ENCODE assay signal across 32 mouse cellular contexts in the genomic region with DNA sequence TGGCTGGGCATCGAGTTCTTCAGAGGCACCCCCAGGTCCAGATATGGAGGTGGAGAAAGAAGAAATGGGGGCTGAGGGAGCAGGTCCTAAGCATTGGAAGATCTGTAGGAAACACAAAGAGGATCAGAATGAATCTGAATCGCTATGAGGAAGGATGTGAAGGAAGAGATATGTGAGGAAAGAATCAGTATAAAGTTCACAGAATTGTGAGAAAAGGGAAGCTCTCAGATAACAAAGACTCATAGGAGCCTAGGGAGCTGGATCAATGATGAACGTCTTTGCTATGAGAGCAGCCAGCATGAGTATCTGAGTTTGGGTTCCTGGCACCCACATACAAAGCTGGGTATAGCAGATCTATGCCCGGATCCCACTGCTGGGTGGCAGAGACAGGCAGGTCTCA. TPM values are rescaled to one million over a fixed set of nuclear protein-coding genes. Genes with fewer than 3 reads are reported as not detected.
DNase-seq lines count a peak whose midpoint lies in the region; ATAC-seq and TF ChIP-seq lines count a peak whose summit lies in the region.
"Had no signal": no experiment of that assay in that cellular context is flagged by ENCODE, and none has a peak within 500 bp of the region (broad histone marks: within the 10 kb centered on the region; RNA-seq: fewer than 3 reads in every experiment).

No protein-coding gene starts in this region.

- no peaks in the 10 kb centered on the region for H3K27me3 ChIP-seq in heart, embryonic 10.5 days (ENCODE audit: insufficient read depth, poor library complexity, severe bottlenecking)
- H3K27me3 ChIP-seq in liver, embryonic 13.5 days: no peaks in the 10 kb centered on the region
- no peaks in the 10 kb centered on the region for H3K27me3 ChIP-seq in liver, embryonic 11.5 days (replicated peaks; ENCODE audit: control insufficient read depth, insufficient read depth, low read length)
- no peaks in the 10 kb centered on the region for H3K27me3 ChIP-seq in hindbrain, postnatal 0 days (ENCODE audit: insufficient read depth, low read length)
- H3K27me3 ChIP-seq: CH12.LX; embryonic facial prominence, embryonic 12.5 days; embryonic facial prominence, embryonic 15.5 days; forebrain, embryonic 13.5 days; hindbrain, embryonic 12.5 days; hindbrain, embryonic 15.5 days; intestine, embryonic 15.5 days had no signal

- H3K4me1 ChIP-seq in heart, embryonic 10.5 days: no peaks in the 10 kb centered on the region
- H3K4me1 ChIP-seq in liver, embryonic 13.5 days (replicated peaks): peaks cover 91% of the 10 kb centered on the region
- H3K4me1 ChIP-seq in liver, embryonic 11.5 days (replicated peaks; ENCODE audit: control insufficient read depth, insufficient read depth, low read length): peaks cover 22% of the 10 kb centered on the region
- no peaks in the 10 kb centered on the region for H3K4me1 ChIP-seq in hindbrain, postnatal 0 days (ENCODE audit: insufficient read depth, low read length)
- H3K4me1 ChIP-seq: embryonic facial prominence, embryonic 12.5 days; embryonic facial prominence, embryonic 15.5 days; hindbrain, embryonic 12.5 days; hindbrain, embryonic 15.5 days; intestine, embryonic 15.5 days had no signal

- no peaks in the 10 kb centered on the region for H3K36me3 ChIP-seq in heart, embryonic 10.5 days
- no peaks in the 10 kb centered on the region for H3K36me3 ChIP-seq in liver, embryonic 13.5 days
- no peaks in the 10 kb centered on the region for H3K36me3 ChIP-seq in liver, embryonic 11.5 days (ENCODE audit: control insufficient read depth, insufficient read depth, low read length)
- no peaks in the 10 kb centered on the region for H3K36me3 ChIP-seq in hindbrain, postnatal 0 days (ENCODE audit: insufficient read depth, low read length)
- H3K36me3 ChIP-seq: embryonic facial prominence, embryonic 12.5 days; embryonic facial prominence, embryonic 15.5 days; forebrain, embryonic 10.5 days; hindbrain, embryonic 12.5 days; hindbrain, embryonic 15.5 days; intestine, embryonic 15.5 days had no signal

- DNase-seq in heart, embryonic 10.5 days (ENCODE audit: low spot score): peak; percentile 17
- DNase-seq in heart, adult 9 months (ENCODE audit: low spot score in 2 of 2): no peak
- DNase-seq in liver, embryonic 13.5 days: no peak
- no peak for DNase-seq in liver, embryonic 11.5 days (ENCODE audit: low spot score)
- peak; percentile 38 for DNase-seq in MEL-GATA-1-ER (ENCODE audit: extremely low read depth, low read depth)
- DNase-seq in hindbrain, postnatal 0 days (ENCODE audit: low spot score): no peak
- DNase-seq: adrenal gland, postnatal 10 days; adrenal gland, postnatal 36 days; B cell, adult 2 months; cerebellum, adult 18-20 months; cerebellum, adult 9-10 months; cerebellum, postnatal 14 days; gastrocnemius, postnatal 10 days; gastrocnemius, postnatal 36 days; heart, adult 2 months had no signal

- H3K9ac ChIP-seq in liver, embryonic 13.5 days: peak overlapping the region; percentile 30; the same call in 1 of the 2 replicates
- H3K9ac ChIP-seq in liver, embryonic 11.5 days (ENCODE audit: low read depth, low read length): no peak overlapping the region
- no peak overlapping the region for H3K9ac ChIP-seq in hindbrain, postnatal 0 days (replicated peaks; ENCODE audit: low read length)
- H3K9ac ChIP-seq: embryonic facial prominence, embryonic 12.5 days; embryonic facial prominence, embryonic 15.5 days; forebrain, embryonic 13.5 days; hindbrain, embryonic 12.5 days; hindbrain, embryonic 15.5 days; intestine, embryonic 15.5 days had no signal

- no peak for TF ChIP-seq CTCF in hindbrain, postnatal 0 days (IDR thresholded peaks at IDR 0.05; ENCODE audit: low read depth)

- peak overlapping the region; percentile 70; the same call in 1 of the 2 replicates for H3K4me2 ChIP-seq in liver, embryonic 13.5 days
- H3K4me2 ChIP-seq in liver, embryonic 11.5 days: no peak overlapping the region
- H3K4me2 ChIP-seq in hindbrain, postnatal 0 days (ENCODE audit: low read depth, low read length): no peak overlapping the region
- H3K4me2 ChIP-seq: embryonic facial prominence, embryonic 12.5 days; embryonic facial prominence, embryonic 15.5 days; forebrain, embryonic 13.5 days; hindbrain, embryonic 12.5 days; hindbrain, embryonic 15.5 days; intestine, embryonic 15.5 days had no signal

- no peak for ATAC-seq in liver, embryonic 13.5 days (ENCODE audit: low read depth)
- ATAC-seq in liver, embryonic 11.5 days (replicated peaks; ENCODE audit: low FRiP score): no peak
- ATAC-seq in monocyte, adult 5-6 weeks (replicated peaks; ENCODE audit: insufficient number of reproducible peaks, low FRiP score, low TSS enrichment, poor library complexity, severe bottlenecking): peak; percentile 28; the same call in 1 of the 2 replicates
- no peak for ATAC-seq in hindbrain, postnatal 0 days
- ATAC-seq: activated CD4-positive, CD25-positive, alpha-beta regulatory T cell, adult 4 months; forebrain, embryonic 13.5 days; forebrain, embryonic 16.5 days; intestine, embryonic 15.5 days had no signal

- WGBS in heart, embryonic 10.5 days: 69% methylated on average over 4 of the region's 4 CpGs
- 30% methylated on average over 4 of the region's 4 CpGs for WGBS in liver, embryonic 13.5 days (ENCODE audit: insufficient replicate concordance)
- 53% methylated on average over 4 of the region's 4 CpGs for WGBS in liver, embryonic 11.5 days
- 75% methylated on average over 4 of the region's 4 CpGs for WGBS in hindbrain, postnatal 0 days

- no peak overlapping the region for H3K27ac ChIP-seq in heart, embryonic 10.5 days
- peak overlapping the region; percentile 98 for H3K27ac ChIP-seq in liver, embryonic 13.5 days
- H3K27ac ChIP-seq in liver, embryonic 11.5 days (ENCODE audit: low read depth, low read length): no peak overlapping the region
- no peak overlapping the region for H3K27ac ChIP-seq in hindbrain, postnatal 0 days
- H3K27ac ChIP-seq: embryonic facial prominence, embryonic 12.5 days; embryonic facial prominence, embryonic 15.5 days; forebrain, embryonic 10.5 days; forebrain, embryonic 13.5 days; heart, adult 2 months; hindbrain, embryonic 12.5 days; hindbrain, embryonic 15.5 days; intestine, embryonic 15.5 days had no signal

- no peaks in the 10 kb centered on the region for H3K9me3 ChIP-seq in heart, embryonic 10.5 days
- no peaks in the 10 kb centered on the region for H3K9me3 ChIP-seq in liver, embryonic 13.5 days (replicated peaks)
- no peaks in the 10 kb centered on the region for H3K9me3 ChIP-seq in liver, embryonic 11.5 days (ENCODE audit: control insufficient read depth, low read length)
- H3K9me3 ChIP-seq in hindbrain, postnatal 0 days (ENCODE audit: low read length): no peaks in the 10 kb centered on the region
- H3K9me3 ChIP-seq: embryonic facial prominence, embryonic 12.5 days; embryonic facial prominence, embryonic 15.5 days; forebrain, embryonic 10.5 days; forebrain, embryonic 13.5 days; G1E; hindbrain, embryonic 12.5 days; hindbrain, embryonic 15.5 days; intestine, embryonic 15.5 days had no signal

- no peak overlapping the region for H3K4me3 ChIP-seq in heart, embryonic 10.5 days
- no peak overlapping the region for H3K4me3 ChIP-seq in liver, embryonic 13.5 days (replicated peaks)
- H3K4me3 ChIP-seq in liver, embryonic 11.5 days (ENCODE audit: low read depth, low read length): no peak overlapping the region
- no peak overlapping the region for H3K4me3 ChIP-seq in hindbrain, postnatal 0 days (ENCODE audit: low read length)
- H3K4me3 ChIP-seq: embryonic facial prominence, embryonic 12.5 days; embryonic facial prominence, embryonic 15.5 days; forebrain, embryonic 10.5 days; forebrain, embryonic 13.5 days; heart, adult 2 months; hindbrain, embryonic 12.5 days; hindbrain, embryonic 15.5 days; intestine, embryonic 15.5 days had no signal

RNA-seq across cellular contexts. Expression of gene Treml4, which starts 5.7 kb away (rescaled TPM):
- 0.63 and 0.74 TPM in 2 replicates for polyA plus RNA-seq in heart, embryonic 10.5 days (2016; fragmentation: Nextera tagmentation; extraction: Ambion mirVana)
- polyA plus RNA-seq in liver, embryonic 13.5 days (2015; fragmentation: Nextera tagmentation; extraction: Ambion mirVana): 3.5 and 3.6 TPM in 2 replicates
- polyA plus RNA-seq in liver, embryonic 11.5 days (2014; fragmentation: Nextera tagmentation; extraction: Ambion mirVana): 2.5 and 2.9 TPM in 2 replicates
- 540 to 868 TPM (median 810 TPM) in 3 replicates for total RNA-seq in monocyte, adult 5-6 weeks (2017)
- total RNA-seq in hindbrain, postnatal 0 days (2014; rRNA removed): not detected in 2 replicates
- polyA plus RNA-seq in hindbrain, postnatal 0 days (2015; fragmentation: Nextera tagmentation; extraction: Ambion mirVana): 0.19 and 0.66 TPM in 2 replicates
- total RNA-seq: gastrocnemius, adult 18-20 months; gastrocnemius, postnatal 36 days; hematopoietic stem cell, adult 5-6 weeks had no signal
- polyA plus RNA-seq: forebrain, embryonic 10.5 days; forebrain, embryonic 16.5 days; hindbrain, embryonic 12.5 days had no signal

RNA-seq across cellular contexts. Expression of gene Trem3, which starts 22.3 kb away (rescaled TPM):
- polyA plus RNA-seq in heart, embryonic 10.5 days (2016; fragmentation: Nextera tagmentation; extraction: Ambion mirVana): not detected in 2 replicates
- 2.1 and 2.2 TPM in 2 replicates for polyA plus RNA-seq in liver, embryonic 13.5 days (2015; fragmentation: Nextera tagmentation; extraction: Ambion mirVana)
- polyA plus RNA-seq in liver, embryonic 11.5 days (2014; fragmentation: Nextera tagmentation; extraction: Ambion mirVana): 1.4 and 1.9 TPM in 2 replicates
- 69.2 to 181 TPM (median 173 TPM) in 3 replicates for total RNA-seq in monocyte, adult 5-6 weeks (2017)
- not detected in 2 replicates for total RNA-seq in hindbrain, postnatal 0 days (2014; rRNA removed)
- not detected in 2 replicates for polyA plus RNA-seq in hindbrain, postnatal 0 days (2015; fragmentation: Nextera tagmentation; extraction: Ambion mirVana)
- total RNA-seq: adrenal gland, postnatal 36 days; CH12.LX; G1E; gastrocnemius, adult 18-20 months; gastrocnemius, postnatal 36 days; heart, postnatal 25 days had no signal
- polyA plus RNA-seq: activated CD4-positive, CD25-positive, alpha-beta regulatory T cell, adult 4 months; embryonic facial prominence, embryonic 12.5 days; embryonic facial prominence, embryonic 15.5 days; forebrain, embryonic 10.5 days; forebrain, embryonic 13.5 days; forebrain, embryonic 16.5 days; G1E; heart, adult 2 months; heart, embryonic 14.5 days; hindbrain, embryonic 12.5 days; hindbrain, embryonic 15.5 days had no signal

RNA-seq across cellular contexts. Expression of gene Treml2, which starts 29.5 kb away (rescaled TPM):
- 0.97 and 1.3 TPM in 2 replicates for polyA plus RNA-seq in heart, embryonic 10.5 days (2016; fragmentation: Nextera tagmentation; extraction: Ambion mirVana)
- polyA plus RNA-seq in liver, embryonic 13.5 days (2015; fragmentation: Nextera tagmentation; extraction: Ambion mirVana): 4.4 and 5.5 TPM in 2 replicates
- polyA plus RNA-seq in liver, embryonic 11.5 days (2014; fragmentation: Nextera tagmentation; extraction: Ambion mirVana): 3.9 and 4.8 TPM in 2 replicates
- total RNA-seq in monocyte, adult 5-6 weeks (2017): 21.6 to 25.3 TPM (median 23.0 TPM) in 3 replicates
- 0.11 and 1.8 TPM in 2 replicates for total RNA-seq in hindbrain, postnatal 0 days (2014; rRNA removed)
- 0.08 and 0.09 TPM in 2 replicates for polyA plus RNA-seq in hindbrain, postnatal 0 days (2015; fragmentation: Nextera tagmentation; extraction: Ambion mirVana)
- polyA plus RNA-seq: forebrain, embryonic 16.5 days; heart, postnatal 0 days had no signal

RNA-seq across cellular contexts. Expression of gene Trem1, which starts 37.3 kb away (rescaled TPM):
- polyA plus RNA-seq in heart, embryonic 10.5 days (2016; fragmentation: Nextera tagmentation; extraction: Ambion mirVana): 0.05 and 0.11 TPM in 2 replicates
- polyA plus RNA-seq in liver, embryonic 13.5 days (2015; fragmentation: Nextera tagmentation; extraction: Ambion mirVana): 0.63 and 0.71 TPM in 2 replicates
- polyA plus RNA-seq in liver, embryonic 11.5 days (2014; fragmentation: Nextera tagmentation; extraction: Ambion mirVana): 0.36 and 0.89 TPM in 2 replicates
- 75.7 to 167 TPM (median 150 TPM) in 3 replicates for total RNA-seq in monocyte, adult 5-6 weeks (2017)
- not detected in 2 replicates for total RNA-seq in hindbrain, postnatal 0 days (2014; rRNA removed)
- 0.09 TPM in 1 of 2 replicates, not detected in the other for polyA plus RNA-seq in hindbrain, postnatal 0 days (2015; fragmentation: Nextera tagmentation; extraction: Ambion mirVana)
- total RNA-seq: gastrocnemius, adult 18-20 months; gastrocnemius, postnatal 36 days; heart, postnatal 25 days had no signal
- polyA plus RNA-seq: activated CD4-positive, CD25-positive, alpha-beta regulatory T cell, adult 4 months; embryonic facial prominence, embryonic 15.5 days; forebrain, embryonic 10.5 days; forebrain, embryonic 16.5 days; G1E; hindbrain, embryonic 15.5 days had no signal

RNA-seq across cellular contexts. Expression of gene B430306N03Rik, which starts 46.1 kb away (rescaled TPM):
- 0.13 TPM in 1 of 2 replicates, not detected in the other for polyA plus RNA-seq in heart, embryonic 10.5 days (2016; fragmentation: Nextera tagmentation; extraction: Ambion mirVana)
- polyA plus RNA-seq in liver, embryonic 13.5 days (2015; fragmentation: Nextera tagmentation; extraction: Ambion mirVana): 1.2 and 1.8 TPM in 2 replicates
- 1.6 and 1.7 TPM in 2 replicates for polyA plus RNA-seq in liver, embryonic 11.5 days (2014; fragmentation: Nextera tagmentation; extraction: Ambion mirVana)
- 19.1 to 30.4 TPM (median 20.9 TPM) in 3 replicates for total RNA-seq in monocyte, adult 5-6 weeks (2017)
- 0.05 TPM in 1 of 2 replicates, not detected in the other for total RNA-seq in hindbrain, postnatal 0 days (2014; rRNA removed)
- polyA plus RNA-seq in hindbrain, postnatal 0 days (2015; fragmentation: Nextera tagmentation; extraction: Ambion mirVana): not detected in 2 replicates
- polyA plus RNA-seq: forebrain, embryonic 16.5 days; hindbrain, embryonic 12.5 days had no signal

Comparison
In these comparisons a context has a peak if more than half of its experiments do, and no peak if none do; other contexts are left out.
1. DNase-seq: peak in heart, embryonic 10.5 days (single experiment) and MEL-GATA-1-ER (single experiment); none in heart, adult 9 months (0 of 2), liver, embryonic 13.5 days (single experiment), liver, embryonic 11.5 days (single experiment) and hindbrain, postnatal 0 days (single experiment).